Mouse (Mus musculus) mouse trophoblast stem cell (cell line): ENCODE data around the gene Nrm.

Experiments used
- in situ Hi-C, 2 experiments: fragments of 300-500 bp; cut with MseI, MboI; formaldehyde crosslinking; loops; 2 replicates in 1 of 2; 3 replicates in 1 of 2; pipeline ENCODE4 v1.15.1; 2025

Gene Nrm

GRCm38 (mm10) chr17:35866911-35867890 is 6.1 kb downstream of the Nrm start:
- in situ Hi-C loops = no loop called here

GRCm38 (mm10) chr17:35868165-35868820 is 7.2 kb downstream of the Nrm start:
- in situ Hi-C loops = no loop called here

- in situ Hi-C loops = no loop called here
These were observed 7.8 kb downstream of the Nrm start for GRCm38 (mm10) chr17:35868961-35869345.

- in situ Hi-C loops = loop anchor here in 1 of 2 experiments (5.0 kb wide), 1 partner anchor 37 kb away; no protein-coding TSS in a partner anchor
These were observed 8.4 kb downstream of the Nrm start for GRCm38 (mm10) chr17:35869346-35870067.

GRCm38 (mm10) chr17:35870151-35870883 is 9.2 kb downstream of the Nrm start:
- in situ Hi-C loops = loop anchor here in 1 of 2 experiments (5.0 kb wide), 1 partner anchor 38 kb away; no protein-coding TSS in a partner anchor

GRCm38 (mm10) chr17:35870884-35871696 is 10.0 kb downstream of the Nrm start:
- in situ Hi-C loops = loop anchor here in 1 of 2 experiments (5.0 kb wide), 1 partner anchor 39 kb away; no protein-coding TSS in a partner anchor

GRCm38 (mm10) chr17:35873774-35874519 is 12.8 kb downstream of the Nrm start:
- in situ Hi-C loops = loop anchor here in 1 of 2 experiments (5.0 kb wide), 1 partner anchor 42 kb away; no protein-coding TSS in a partner anchor

- in situ Hi-C loops = loop anchor here (5.0 kb wide), 1 partner anchor 42 kb away; no protein-coding TSS in a partner anchor
These were observed 13.6 kb downstream of the Nrm start for GRCm38 (mm10) chr17:35874721-35875120.

GRCm38 (mm10) chr17:35879245-35880057 is 18.3 kb downstream of the Nrm start, which contains the start of gene Dhx16:
Gene Dhx16 (plus strand): TSS chr17:35879819.
- in situ Hi-C loops = loop anchor here in 1 of 2 experiments (5.0 kb wide), 1 partner anchor 47 kb away; no protein-coding TSS in a partner anchor

- in situ Hi-C loops = no loop called here
These were observed 21.8 kb downstream of the Nrm start for GRCm38 (mm10) chr17:35882924-35883323.

- in situ Hi-C loops = no loop called here
These were observed 22.7 kb downstream of the Nrm start for GRCm38 (mm10) chr17:35883777-35884176.

- in situ Hi-C loops = no loop called here
These were observed 26.6 kb downstream of the Nrm start for GRCm38 (mm10) chr17:35887725-35888124.

- in situ Hi-C loops = no loop called here
These were observed 35.9 kb downstream of the Nrm start, which contains the start of gene 2310061I04Rik for GRCm38 (mm10) chr17:35896781-35897643. Gene 2310061I04Rik (minus strand): TSS chr17:35897431.

- in situ Hi-C loops = no loop called here
These were observed 36.8 kb downstream of the Nrm start for GRCm38 (mm10) chr17:35897644-35898573.

GRCm38 (mm10) chr17:35900636-35901035 is 39.5 kb downstream of the Nrm start:
- in situ Hi-C loops = no loop called here
